Mouse (Mus musculus) kidney, adult 9 months (tissue): ENCODE measurements at regions not wholly inside any gene's neighbourhood (a gene's known extent, or its start where the extent isn't known, plus 50 kb on each side); places are given as distances from the start of the nearest gene placed in this dataset.

Source experiments
- DNase-seq: peaks from one replicate; pipeline ENCODE4 v3.0.0; 2022

- DNase-seq: no peak
Measured at GRCm38 (mm10) chr8:107719656-107720055, 131.4 kb upstream of the Psmd7 start.

- no peak for DNase-seq
Measured at GRCm38 (mm10) chr8:107726716-107727115, 138.5 kb upstream of the Psmd7 start.

GRCm38 (mm10) chr8:107727276-107727675 is 139.0 kb upstream of the Psmd7 start:
- DNase-seq: no peak

- no peak for DNase-seq
Measured at GRCm38 (mm10) chr8:107739091-107739490, 150.8 kb upstream of the Psmd7 start.

GRCm38 (mm10) chr8:107757083-107757482 is 168.8 kb upstream of the Psmd7 start:
- no peak for DNase-seq

GRCm38 (mm10) chr8:107758637-107759036 is 170.4 kb upstream of the Psmd7 start:
- DNase-seq: no peak

- no peak for DNase-seq
Measured at GRCm38 (mm10) chr8:107776906-107777305, 165.5 kb upstream of the Zfhx3 start.

GRCm38 (mm10) chr8:107785771-107786170 is 156.7 kb upstream of the Zfhx3 start:
- DNase-seq: no peak

GRCm38 (mm10) chr8:107792286-107792685 is 150.2 kb upstream of the Zfhx3 start:
- no peak for DNase-seq

- no peak for DNase-seq
Measured at GRCm38 (mm10) chr8:107814931-107815330, 127.5 kb upstream of the Zfhx3 start.

- DNase-seq: no peak
Measured at GRCm38 (mm10) chr8:107815775-107816174, 126.7 kb upstream of the Zfhx3 start.

- DNase-seq: no peak
Measured at GRCm38 (mm10) chr8:107817796-107818195, 124.6 kb upstream of the Zfhx3 start.

- DNase-seq: no peak
Measured at GRCm38 (mm10) chr8:107820174-107820760, 122.2 kb upstream of the Zfhx3 start.

GRCm38 (mm10) chr8:107821522-107821921 is 120.9 kb upstream of the Zfhx3 start:
- DNase-seq: no peak

GRCm38 (mm10) chr8:107824096-107824495 is 118.3 kb upstream of the Zfhx3 start:
- DNase-seq: no peak

GRCm38 (mm10) chr8:107824640-107825039 is 117.8 kb upstream of the Zfhx3 start:
- no peak for DNase-seq

GRCm38 (mm10) chr8:107827500-107828125 is 114.8 kb upstream of the Zfhx3 start:
- no peak for DNase-seq

GRCm38 (mm10) chr8:107828541-107828940 is 113.9 kb upstream of the Zfhx3 start:
- no peak for DNase-seq

- no peak for DNase-seq
Measured at GRCm38 (mm10) chr8:107833481-107833880, 109.0 kb upstream of the Zfhx3 start.

- no peak for DNase-seq
Measured at GRCm38 (mm10) chr8:107846141-107846540, 96.3 kb upstream of the Zfhx3 start.

GRCm38 (mm10) chr8:107851236-107852043 is 91.0 kb upstream of the Zfhx3 start:
- no peak for DNase-seq

GRCm38 (mm10) chr8:107859770-107860169 is 82.7 kb upstream of the Zfhx3 start:
- DNase-seq: no peak

GRCm38 (mm10) chr8:107860251-107860650 is 82.2 kb upstream of the Zfhx3 start:
- DNase-seq: no peak
